Mouse (Mus musculus) CH12.LX (cell line): Measurements from ENCODE around the gene Rxrg. TPM values are rescaled to one million over a fixed set of nuclear protein-coding genes. Genes with fewer than 3 reads are reported as not detected.

Experiments
- DNase-seq: peaks from one replicate; pipeline ENCODE4 v3.0.0-alpha.2; 2013; ENCODE audit errors: extremely low read depth
- H3K27ac ChIP-seq: 2 replicates; pipeline ENCODE4 v1.5.1; 2012; ENCODE audit warnings: low read depth, mild to moderate bottlenecking, control low read depth, moderate library complexity; ENCODE audit not compliant: insufficient read depth
- H3K27me3 ChIP-seq: replicated peaks from 2 replicates; pipeline ENCODE3; 2012; ENCODE audit warnings: inconsistent platforms
- H3K36me3 ChIP-seq, 2 experiments: replicated peaks in 1 of 2; 2 replicates each; pipeline versions ENCODE3 to v1.6.1; 2012; ENCODE audit warnings: inconsistent platforms in 1 of 2, low read length in 1 of 2, mild to moderate bottlenecking in 1 of 2, mixed read lengths in 1 of 2, moderate library complexity in 1 of 2; ENCODE audit not compliant: control insufficient read depth in 1 of 2, insufficient read depth in 1 of 2
- H3K4me1 ChIP-seq, 2 experiments: 2 replicates each; pipeline ENCODE4 v1.6.1; 2012; ENCODE audit warnings: inconsistent platforms in 1 of 2, moderate library complexity in 1 of 2; ENCODE audit not compliant: insufficient read depth in 2 of 2, control insufficient read depth in 1 of 2
- H3K4me2 ChIP-seq: 2 replicates; pipeline ENCODE4 v1.6.1; 2012; ENCODE audit warnings: low read depth, mild to moderate bottlenecking, control low read depth; ENCODE audit not compliant: poor library complexity, insufficient read depth, severe bottlenecking
- H3K4me3 ChIP-seq, 3 experiments: fragments of 150-350 bp in 1 of 3; sonication (generic) in 1 of 3; replicated peaks in 1 of 3; 2 replicates each; pipeline versions ENCODE3 to v1.5.1; 2011 to 2012; ENCODE audit warnings: low read depth in 2 of 3, low read length in 2 of 3, mild to moderate bottlenecking in 2 of 3, moderate library complexity in 2 of 3, control low read depth in 1 of 3, improper control_type of control experiment in 1 of 3, inconsistent platforms in 1 of 3, mixed read lengths in 1 of 3; ENCODE audit not compliant: poor library complexity in 1 of 3
- H3K79me2 ChIP-seq: replicated peaks from 2 replicates; pipeline ENCODE4 v1.6.1; 2012; ENCODE audit warnings: mild to moderate bottlenecking, moderate library complexity; ENCODE audit not compliant: control insufficient read depth, poor library complexity, insufficient read depth, severe bottlenecking; ENCODE audit errors: extremely low read depth
- H3K9ac ChIP-seq: 2 replicates; pipeline ENCODE4 v1.6.1; 2012; ENCODE audit warnings: low read depth, mild to moderate bottlenecking, control low read depth, moderate library complexity; ENCODE audit not compliant: insufficient read depth
- H3K9me3 ChIP-seq: replicated peaks from 2 replicates; pipeline ENCODE3; 2012; ENCODE audit warnings: low read length, inconsistent platforms, mixed read lengths
- CHD1 ChIP-seq: IDR thresholded peaks from 2 replicates; pipeline ENCODE4 v1.6.1; 2012; ENCODE audit warnings: low read depth, low read length, improper control_type of control experiment, inconsistent platforms
- CHD2 ChIP-seq: IDR thresholded peaks from 2 replicates; pipeline ENCODE4 v1.6.1; 2011; ENCODE audit warnings: low read length, improper control_type of control experiment
- ELF1 ChIP-seq: IDR thresholded peaks from 2 replicates; pipeline ENCODE4 v1.6.1; 2014; ENCODE audit warnings: low read depth, mild to moderate bottlenecking, inconsistent platforms, low read length, improper control_type of control experiment
- GABPA ChIP-seq: IDR thresholded peaks from 2 replicates; pipeline ENCODE4 v1.6.1; 2012; ENCODE audit warnings: low read depth, low read length, improper control_type of control experiment, inconsistent platforms; ENCODE audit not compliant: insufficient replicate concordance
- HCFC1 ChIP-seq: IDR thresholded peaks from 2 replicates; pipeline ENCODE4 v1.6.1; 2012; ENCODE audit warnings: low read depth, mild to moderate bottlenecking, inconsistent platforms, low read length, improper control_type of control experiment
- JUND ChIP-seq: conservative IDR thresholded peaks from 2 replicates; pipeline ENCODE4 v1.6.1; 2011; ENCODE audit warnings: low read depth, low read length, improper control_type of control experiment
- KAT2A ChIP-seq: IDR thresholded peaks from 2 replicates; pipeline ENCODE4 v1.6.1; 2012; ENCODE audit warnings: low read length, improper control_type of control experiment, inconsistent platforms; ENCODE audit not compliant: insufficient replicate concordance
- MAFK ChIP-seq: IDR thresholded peaks from 2 replicates; pipeline ENCODE4 v1.6.1; 2011; ENCODE audit warnings: low read length, improper control_type of control experiment; ENCODE audit not compliant: insufficient replicate concordance
- MXI1 ChIP-seq: IDR thresholded peaks from 2 replicates; pipeline ENCODE4 v1.6.1; 2011; ENCODE audit warnings: mild to moderate bottlenecking, low read depth, low read length, improper control_type of control experiment
- MYC ChIP-seq: IDR thresholded peaks from 2 replicates; pipeline ENCODE4 v1.6.1; 2011; ENCODE audit warnings: low read depth, mild to moderate bottlenecking, improper control_type of control experiment, low read length
- NELFE ChIP-seq: IDR thresholded peaks from 2 replicates; pipeline ENCODE4 v1.6.1; 2011; ENCODE audit warnings: low read depth, low read length, improper control_type of control experiment
- POLR2A ChIP-seq: IDR thresholded peaks from 2 replicates; pipeline ENCODE4 v1.6.1; 2011; ENCODE audit warnings: low read depth, mild to moderate bottlenecking, improper control_type of control experiment, low read length
- SIN3A ChIP-seq: IDR thresholded peaks from 2 replicates; pipeline ENCODE4 v1.6.1; 2012; ENCODE audit warnings: low read length, improper control_type of control experiment, inconsistent platforms
- TBP ChIP-seq: conservative IDR thresholded peaks from 2 replicates; pipeline ENCODE4 v1.6.1; 2011; ENCODE audit warnings: low read depth, low read length, improper control_type of control experiment
- UBTF ChIP-seq: IDR thresholded peaks from 2 replicates; pipeline ENCODE4 v1.6.1; 2012; ENCODE audit warnings: low read depth, mild to moderate bottlenecking, inconsistent platforms, low read length, improper control_type of control experiment, moderate library complexity
- USF1 ChIP-seq: IDR thresholded peaks from 2 replicates; pipeline ENCODE4 v1.6.1; 2014; ENCODE audit warnings: low read depth, mild to moderate bottlenecking, inconsistent platforms, low read length, improper control_type of control experiment
- USF2 ChIP-seq: conservative IDR thresholded peaks from 2 replicates; pipeline ENCODE4 v1.6.1; 2011; ENCODE audit warnings: low read depth, low read length, improper control_type of control experiment
- dilution Hi-C: fragments of 300-500 bp; cut with MboI; formaldehyde crosslinking; loops from 2 replicates; pipeline ENCODE4 v1.14.3; 2020; ENCODE audit warnings: low sequenced_read_pairs; ENCODE audit not compliant: extremely low pct_unique_long_range_greater_than_20kb, extremely low pct_ligation_motif_present
- in situ Hi-C: fragments of 300-500 bp; cut with MboI; formaldehyde crosslinking; loops from 3 replicates; pipeline ENCODE4 v1.14.3; 2019; ENCODE audit warnings: low sequenced_read_pairs, low pct_ligation_motif_present, low pct_unique_long_range_greater_than_20kb, mixed read lengths
- polyA plus RNA-seq: library from polyadenylated mRNA; unstranded; fragments of >175 nt; gene quantifications from 2 replicates; pipeline ENCODE4 v1.2.1, GENCODE M21; 2012; ENCODE audit warnings: low read depth; ENCODE audit not compliant: insufficient read length
- total RNA-seq, 2 experiments: library from RNA; depleted of rRNA; stranded (reverse); fragments of 300-350 nt in 1 of 2; fragments of >200 nt in 1 of 2; gene quantifications; 2 replicates each; pipeline ENCODE4 v1.2.3; 2012 to 2014

The Rxrg gene
- total and polyA plus RNA-seq, 3 experiments, result not detected

DNA sequence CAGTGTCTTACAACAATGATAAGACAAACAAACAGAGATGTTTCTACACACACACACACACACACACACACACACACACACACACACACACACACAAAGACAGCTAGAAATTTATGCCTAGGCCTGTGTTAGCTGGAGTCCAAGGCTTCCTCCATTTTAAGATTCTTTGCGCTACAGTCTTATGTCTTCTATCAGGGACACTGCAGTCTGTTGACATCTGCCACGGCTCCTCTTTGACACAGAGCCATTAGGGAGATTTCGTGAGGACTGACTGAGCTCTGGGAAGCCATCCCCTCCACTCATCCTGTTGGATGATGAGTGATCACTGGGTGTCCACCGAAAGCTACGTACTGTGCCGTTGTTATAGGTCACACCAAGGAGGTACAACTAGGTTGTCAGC, 33.6 kb downstream of the Rxrg start:
- peaks cover 41% of the 10 kb centered on the region for H3K27me3 ChIP-seq
- H3K4me1 ChIP-seq, result no peaks in the 10 kb centered on the region
- H3K27ac ChIP-seq, result no peak overlapping the region
- no peaks in the 10 kb centered on the region for H3K79me2 ChIP-seq
- H3K9ac ChIP-seq, result no peak overlapping the region
- H3K4me3 ChIP-seq, result no peak overlapping the region
- in situ Hi-C loops (no loop called here), dilution Hi-C loops (loop anchor here (25.0 kb wide), 1 partner anchor 219 kb away; no protein-coding TSS in a partner anchor)
- no peaks in the 10 kb centered on the region for H3K36me3 ChIP-seq
- H3K4me2 ChIP-seq, result no peak overlapping the region
- H3K9me3 ChIP-seq, result no peaks in the 10 kb centered on the region
- no peak for TF ChIP-seq CHD1
- TF ChIP-seq HCFC1, result no peak
- TF ChIP-seq MXI1, result no peak
- no peak for DNase-seq

DNA sequence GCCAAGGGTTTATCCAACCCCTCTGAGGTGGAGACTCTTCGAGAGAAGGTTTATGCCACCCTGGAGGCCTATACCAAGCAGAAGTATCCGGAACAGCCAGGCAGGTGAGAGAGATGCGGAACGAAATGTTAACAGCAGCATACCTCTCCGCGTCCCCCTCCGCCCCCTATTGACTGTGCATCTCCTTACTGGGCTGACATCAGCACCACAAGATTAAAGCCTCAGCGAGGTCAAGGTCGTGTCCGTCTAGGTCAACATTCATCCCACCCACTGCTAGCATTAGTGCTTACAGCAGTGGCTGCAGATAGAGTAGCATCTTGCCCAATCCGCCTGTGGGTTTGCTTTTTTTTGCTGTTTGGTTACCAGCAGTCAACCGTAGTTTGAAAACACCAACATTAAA, 37.5 kb downstream of the Rxrg start:
- Histone ChIP-seq H3K4me2 (no peak overlapping the region), H3K36me3 (no peaks in the 10 kb centered on the region), H3K4me3 (no peak overlapping the region), H3K27me3 (peaks cover 37% of the 10 kb centered on the region), H3K4me1 (no peaks in the 10 kb centered on the region), H3K9me3 (no peaks in the 10 kb centered on the region), H3K79me2 (no peaks in the 10 kb centered on the region), H3K9ac (no peak overlapping the region)
- dilution Hi-C loops, result loop anchor here (25.0 kb wide), 1 partner anchor 223 kb away; no protein-coding TSS in a partner anchor
- TF ChIP-seq NELFE, result no peak
- TF ChIP-seq POLR2A, result no peak
- TF ChIP-seq ELF1, result no peak
- TF ChIP-seq SIN3A, result no peak
- TF ChIP-seq TBP, result no peak
- no peak for TF ChIP-seq JUND
- no peak for TF ChIP-seq KAT2A
- TF ChIP-seq MYC, result no peak
- TF ChIP-seq GABPA, result no peak
- TF ChIP-seq USF2, result no peak
- TF ChIP-seq USF1, result no peak
- no peak for TF ChIP-seq MAFK
- TF ChIP-seq UBTF, result no peak
- no peak for TF ChIP-seq CHD2
- TF ChIP-seq, all 38 proteins: peak for 0
- no peak overlapping the region for H3K27ac ChIP-seq
- DNase-seq, result no peak
- in situ Hi-C loops, result no loop called here
